Mouse (Mus musculus): ENCODE measurements at regions not wholly inside any gene's neighbourhood (a gene's known extent, or its start where the extent isn't known, plus 50 kb on each side); places are given as distances from the start of the nearest gene placed in this dataset.
A peak's percentile ranks its signal among the peaks of the same experiment; 100 is the strongest.

DNA sequence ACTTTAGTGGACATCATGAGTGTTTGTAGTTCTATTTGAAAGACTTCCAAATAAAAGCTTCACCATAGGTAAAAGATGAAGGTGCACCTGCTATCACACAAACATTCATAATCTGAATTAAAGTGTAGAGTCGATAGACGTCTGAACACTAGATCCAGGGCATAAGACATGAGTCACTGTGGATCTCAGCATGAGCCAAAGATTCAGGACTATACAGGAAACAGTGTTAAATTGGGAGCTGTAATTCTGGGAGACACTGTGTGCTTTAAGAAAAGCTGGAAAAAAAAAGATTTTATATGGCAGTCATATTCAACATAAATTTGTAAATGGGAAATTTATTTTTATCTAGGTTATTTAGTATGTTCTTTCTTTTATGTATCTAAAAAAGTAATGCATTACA lies 160.5 kb downstream of the Pdha2 start:
- no peak for DNase-seq (ENCODE audit: low spot score in 2 of 2)

DNA sequence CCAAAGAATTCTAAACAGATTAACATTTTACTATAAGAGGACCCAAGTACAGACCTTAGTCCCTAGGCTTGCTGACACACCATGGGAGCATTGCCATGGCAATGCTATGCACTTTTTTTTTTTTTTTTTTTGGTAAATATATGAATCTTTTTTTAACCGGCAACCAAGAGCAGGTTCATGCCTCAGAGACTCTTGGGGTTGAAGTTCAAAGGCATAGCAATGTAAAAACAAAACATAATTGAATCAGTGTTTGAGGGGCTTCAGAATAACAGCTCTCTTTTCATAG lies 197.9 kb downstream of the Pdha2 start:
- DNase-seq (ENCODE audit: low spot score in 2 of 2) = no peak

DNA sequence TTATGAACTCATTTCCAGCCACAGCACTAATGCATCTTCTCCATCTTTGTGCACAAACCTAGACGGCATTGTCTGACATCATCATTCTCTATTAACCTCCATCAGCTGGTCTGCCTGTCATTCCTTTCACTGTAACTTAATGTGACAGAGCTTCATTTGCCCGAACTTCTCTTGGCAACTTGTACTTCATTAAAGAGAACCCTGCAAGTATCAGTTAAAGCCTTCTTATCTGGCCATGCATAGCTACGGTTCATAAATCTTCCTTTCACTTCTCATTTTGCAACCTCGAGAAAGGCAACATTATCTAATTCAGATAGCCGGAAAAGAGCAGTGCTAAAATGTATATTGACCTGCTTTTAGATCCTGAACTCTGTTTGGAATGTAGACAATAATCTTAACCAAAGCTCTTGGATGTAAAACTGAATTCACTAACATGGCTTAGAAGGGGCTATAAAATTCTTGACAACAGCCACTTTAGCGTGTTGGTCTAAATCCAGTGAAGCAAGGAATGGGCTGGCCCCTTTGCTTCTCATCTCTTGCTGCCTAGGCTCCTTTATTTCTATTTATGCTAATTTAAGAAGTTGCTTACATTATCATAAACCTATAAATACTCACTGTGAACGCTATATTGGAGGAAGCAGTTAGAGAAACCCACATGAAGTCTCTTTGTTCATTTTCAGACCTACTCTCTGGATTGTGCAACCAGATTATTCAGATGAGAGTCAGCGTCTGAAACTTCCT lies 198.5 kb downstream of the Pdha2 start:
- no peak for DNase-seq (ENCODE audit: low spot score in 2 of 2)

DNA sequence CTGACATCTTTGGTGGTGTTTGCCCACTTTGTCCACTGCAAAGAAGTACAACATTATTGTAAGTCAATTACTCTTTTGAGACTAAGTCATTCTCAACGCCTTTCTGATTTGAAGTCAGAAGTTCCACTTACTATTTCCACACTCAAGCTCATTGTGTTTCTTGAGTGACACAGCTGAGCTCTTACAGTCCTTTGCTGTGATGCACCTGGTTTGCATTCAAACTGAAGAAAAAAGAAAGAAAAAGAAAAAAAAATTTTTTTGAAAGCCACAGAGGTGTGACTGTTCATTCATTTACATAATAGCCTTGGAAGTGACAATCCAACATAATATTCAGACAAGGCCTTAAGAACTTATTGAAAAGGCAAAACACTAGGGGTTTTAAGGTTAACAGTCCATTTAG lies 199.2 kb downstream of the Pdha2 start:
- no peak for DNase-seq (ENCODE audit: low spot score in 2 of 2)

DNA sequence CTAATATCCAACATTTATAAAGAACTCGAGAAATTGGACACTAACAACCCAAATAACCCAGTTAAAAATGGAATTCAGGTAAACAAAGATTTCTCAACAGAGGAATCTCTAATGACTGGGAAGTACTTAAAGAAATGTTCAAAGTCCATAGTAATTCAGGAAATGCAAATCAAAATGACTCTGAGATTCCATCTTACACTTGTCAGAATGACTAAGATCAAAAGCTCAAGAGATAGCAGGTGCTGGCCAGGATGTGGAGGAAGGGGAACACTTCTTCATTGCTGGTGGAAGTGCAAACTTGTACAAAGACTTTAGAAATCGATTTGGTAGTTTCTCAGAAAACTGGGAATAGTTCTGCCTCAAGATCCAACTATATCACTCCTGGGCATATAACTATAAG lies 203.4 kb downstream of the Pdha2 start:
- DNase-seq (ENCODE audit: low spot score in 2 of 2) = no peak

DNA sequence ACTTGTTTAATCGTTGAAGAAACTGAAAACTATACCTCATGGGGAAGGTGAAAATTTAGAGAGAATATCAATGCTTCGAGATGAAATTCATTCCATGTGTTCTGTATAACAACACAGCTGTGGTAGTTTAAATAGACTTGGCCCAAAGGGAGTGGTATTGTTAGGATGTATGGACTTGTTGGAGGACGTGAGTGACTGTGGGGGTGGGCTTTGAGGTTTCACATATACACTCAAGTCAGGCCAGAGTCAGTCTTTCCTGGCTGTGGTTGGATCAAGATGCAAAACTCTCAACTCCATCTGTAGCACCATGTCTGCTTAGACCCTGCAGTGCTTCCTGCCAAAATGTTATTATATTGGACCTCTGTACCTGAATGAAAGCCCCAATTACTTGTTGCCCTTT lies 206.3 kb downstream of the Pdha2 start:
- no peak for DNase-seq (ENCODE audit: low spot score in 2 of 2)

DNA sequence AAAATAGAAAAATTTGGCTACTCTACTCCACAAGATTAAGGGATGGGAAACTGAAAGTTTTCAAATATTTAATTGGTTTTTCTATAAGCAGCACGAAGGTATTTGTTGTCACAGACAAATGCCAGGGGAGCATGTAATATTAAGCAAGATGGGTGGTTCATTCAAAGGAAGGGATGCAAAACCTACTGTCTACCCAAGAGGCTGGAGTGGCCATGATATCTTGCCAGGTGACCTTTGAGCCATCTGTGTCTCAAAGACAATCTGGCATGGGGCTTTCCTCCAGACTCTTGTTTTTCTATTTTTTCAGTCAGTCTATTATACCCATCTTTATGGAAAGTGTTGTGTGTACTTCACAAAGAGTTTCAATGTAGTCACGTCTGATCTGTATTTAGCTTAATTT lies 208.6 kb downstream of the Pdha2 start:
- no peak for DNase-seq (ENCODE audit: low spot score in 2 of 2)

DNA sequence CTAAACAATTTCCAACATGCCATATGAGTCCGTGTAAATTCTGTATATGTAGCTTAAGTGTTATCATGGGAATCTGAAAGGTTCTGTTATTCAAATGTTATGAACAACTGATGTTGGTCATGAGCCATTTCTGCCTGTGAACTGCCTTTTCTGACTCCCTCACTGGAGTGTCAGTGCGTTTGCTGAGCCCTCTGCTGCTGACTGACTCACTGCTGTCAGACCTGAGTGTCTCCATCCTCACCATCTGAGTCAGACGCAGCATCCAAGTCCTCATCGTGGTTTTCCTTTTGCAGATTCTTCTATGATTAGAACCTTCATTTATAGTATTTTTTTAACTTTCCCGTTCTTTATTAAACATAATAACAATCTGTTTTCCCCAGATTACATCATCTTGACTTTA lies 223.9 kb downstream of the Pdha2 start:
- DNase-seq (ENCODE audit: low spot score in 2 of 2) = peak in 1 of 2 experiments; percentile 16

DNA sequence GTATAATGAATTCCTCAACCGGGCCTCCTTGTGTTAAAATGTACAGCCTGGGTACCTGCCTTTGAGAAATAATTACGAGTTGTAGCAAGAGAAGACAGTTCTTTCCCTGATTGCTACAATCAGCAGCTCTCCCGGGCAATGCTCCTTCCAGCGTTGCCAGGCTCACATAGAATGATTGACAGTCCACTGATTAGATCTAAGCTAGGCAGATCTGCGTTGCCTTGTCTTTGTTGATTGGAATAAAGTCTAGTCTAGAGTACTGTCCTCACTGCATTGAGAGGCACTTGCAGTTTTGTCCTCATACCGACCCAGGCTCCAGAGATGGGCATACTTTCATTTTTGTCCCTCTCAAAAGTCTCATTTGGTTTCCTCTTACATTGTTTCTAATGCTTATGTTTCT lies 238.6 kb downstream of the Pdha2 start:
- peak in 1 of 2 experiments; percentile 6 for DNase-seq (ENCODE audit: low spot score in 2 of 2)

DNA sequence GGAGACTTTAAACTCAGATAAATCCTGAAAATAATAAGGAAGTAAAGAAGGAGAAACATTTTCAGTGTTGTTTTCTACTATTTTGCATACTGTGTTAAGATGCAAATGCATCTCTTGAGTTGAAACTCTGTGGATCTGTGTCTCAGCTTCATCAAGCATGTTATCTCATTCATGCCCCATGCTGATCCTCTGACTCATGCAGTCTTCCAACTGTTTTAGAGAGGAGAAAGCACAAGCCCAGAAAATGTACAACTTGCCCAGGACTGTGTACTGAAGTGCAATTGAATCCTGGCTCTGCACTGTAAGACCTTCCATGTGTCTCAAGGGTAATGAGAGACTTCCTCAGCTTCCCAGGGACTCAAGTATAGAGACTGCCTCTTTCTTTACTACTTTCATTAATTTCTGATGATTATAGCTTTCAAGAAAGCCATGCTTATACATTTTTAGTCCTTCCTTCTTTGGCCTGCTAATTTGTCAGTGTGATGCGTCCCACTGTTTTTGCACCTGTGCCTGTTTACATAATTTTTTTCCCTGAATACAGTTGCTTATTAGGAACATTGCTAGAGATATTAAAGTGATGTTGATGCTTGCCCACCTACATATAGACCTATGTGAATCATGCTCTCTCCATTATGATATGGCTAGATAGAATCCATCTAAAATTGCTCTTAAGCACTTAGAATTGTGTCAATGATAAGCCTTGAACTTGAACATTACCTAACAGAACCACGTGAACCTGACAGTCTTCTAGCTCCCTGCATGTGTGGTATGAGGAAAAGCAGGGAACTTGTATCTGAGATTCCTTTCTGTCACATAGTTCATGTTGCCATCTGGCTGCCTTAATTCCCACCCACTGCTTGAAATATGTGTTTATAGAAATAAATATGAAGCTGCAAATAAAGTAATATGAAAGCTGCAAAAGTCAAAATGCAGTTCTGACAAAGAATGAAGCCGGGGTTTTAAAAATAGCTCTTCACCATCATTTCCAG lies 242.0 kb downstream of the Pdha2 start:
- DNase-seq (ENCODE audit: low spot score in 2 of 2) = peak in 1 of 2 experiments; percentile 27

DNA sequence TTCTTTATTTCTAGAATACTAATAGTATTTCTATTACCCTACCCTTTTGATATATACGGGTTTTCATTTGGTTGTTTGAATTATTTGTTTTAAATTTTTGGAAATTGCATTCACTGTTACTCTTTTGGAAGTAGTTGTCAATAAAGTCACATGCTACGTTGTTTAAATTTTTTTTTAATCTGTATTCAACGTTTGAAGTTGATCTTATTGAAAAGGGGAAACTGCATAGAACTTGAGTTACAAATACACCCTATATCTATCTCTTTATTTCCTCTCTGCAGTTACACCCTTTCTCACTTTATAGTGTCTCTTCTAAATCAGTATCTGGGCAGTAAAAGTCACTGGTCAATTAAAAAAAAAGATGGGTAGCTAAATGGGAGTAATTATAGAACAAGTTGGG lies 243.6 kb downstream of the Pdha2 start:
- DNase-seq (ENCODE audit: low spot score in 2 of 2) = no peak

DNA sequence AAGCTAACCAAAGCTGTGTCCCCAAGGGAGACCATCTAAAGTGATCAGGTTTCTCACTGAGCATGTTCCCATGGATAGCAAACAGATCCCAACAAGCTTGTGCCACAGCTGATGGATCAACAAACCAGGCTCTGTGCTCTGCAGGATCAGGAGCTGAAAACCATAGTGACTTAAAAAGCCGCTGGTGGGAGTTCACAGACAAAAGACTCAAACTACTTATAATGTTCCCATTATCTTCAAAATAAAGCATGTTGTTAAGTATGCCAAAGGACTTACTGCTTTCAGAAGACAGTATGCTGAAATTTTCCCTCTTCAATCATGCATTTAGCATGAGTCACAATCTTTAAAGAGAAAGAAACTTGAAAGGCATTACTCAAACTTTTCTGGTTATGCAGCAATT lies 254.5 kb downstream of the Pdha2 start:
- no peak for DNase-seq (ENCODE audit: low spot score in 2 of 2)

DNA sequence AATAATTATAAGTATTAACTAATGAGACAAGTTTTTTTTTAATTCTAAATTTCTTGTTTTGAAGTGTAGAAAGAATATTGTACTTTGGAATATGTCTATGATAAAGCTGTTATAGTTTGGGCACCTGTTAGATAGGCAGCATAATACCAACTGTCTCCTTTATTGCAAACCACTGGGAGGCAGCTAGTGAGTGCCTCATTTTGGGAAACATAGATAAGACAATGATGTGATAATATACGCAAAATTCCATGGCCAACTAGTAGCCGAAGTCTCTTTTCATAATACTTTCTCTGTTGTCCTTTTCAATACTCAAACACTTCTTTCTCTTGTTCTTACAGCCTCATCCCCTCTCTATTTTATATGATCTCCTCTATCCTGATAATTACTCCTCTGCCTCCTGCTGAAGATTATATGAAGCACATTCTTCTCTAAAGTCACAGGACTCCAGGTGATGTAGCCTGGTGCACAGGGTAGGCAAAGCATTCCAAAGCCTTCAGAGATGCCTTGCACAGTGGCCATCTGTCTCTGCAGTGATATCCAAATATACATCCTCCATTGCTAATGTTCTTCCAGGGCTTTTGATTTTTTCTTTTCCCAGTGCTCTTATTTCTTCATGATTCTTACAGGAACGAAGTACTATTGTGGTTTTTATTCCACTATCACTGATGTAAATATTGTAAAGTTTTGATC lies 259.9 kb downstream of the Pdha2 start:
- no peak for DNase-seq (ENCODE audit: low spot score in 2 of 2)

DNA sequence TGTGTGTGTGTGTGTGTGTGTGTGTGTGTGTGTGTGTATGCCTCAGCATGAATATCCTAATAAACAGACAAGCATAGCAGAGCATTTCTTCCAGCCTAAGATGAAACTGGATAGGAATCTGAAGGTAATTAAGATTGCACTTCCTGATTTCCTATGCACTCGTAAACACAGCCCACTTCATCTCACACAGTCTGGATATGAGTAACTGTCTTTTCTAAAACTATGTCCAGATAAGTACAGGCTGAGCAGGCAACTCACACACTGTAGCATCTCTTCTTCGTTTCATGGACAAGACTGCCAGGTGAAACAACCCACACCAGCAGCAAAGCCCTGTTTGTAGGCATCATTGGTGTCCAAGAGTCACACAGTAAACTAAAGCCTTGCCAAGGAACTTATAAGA lies 261.1 kb downstream of the Pdha2 start:
- DNase-seq (ENCODE audit: low spot score in 2 of 2) = no peak

DNA sequence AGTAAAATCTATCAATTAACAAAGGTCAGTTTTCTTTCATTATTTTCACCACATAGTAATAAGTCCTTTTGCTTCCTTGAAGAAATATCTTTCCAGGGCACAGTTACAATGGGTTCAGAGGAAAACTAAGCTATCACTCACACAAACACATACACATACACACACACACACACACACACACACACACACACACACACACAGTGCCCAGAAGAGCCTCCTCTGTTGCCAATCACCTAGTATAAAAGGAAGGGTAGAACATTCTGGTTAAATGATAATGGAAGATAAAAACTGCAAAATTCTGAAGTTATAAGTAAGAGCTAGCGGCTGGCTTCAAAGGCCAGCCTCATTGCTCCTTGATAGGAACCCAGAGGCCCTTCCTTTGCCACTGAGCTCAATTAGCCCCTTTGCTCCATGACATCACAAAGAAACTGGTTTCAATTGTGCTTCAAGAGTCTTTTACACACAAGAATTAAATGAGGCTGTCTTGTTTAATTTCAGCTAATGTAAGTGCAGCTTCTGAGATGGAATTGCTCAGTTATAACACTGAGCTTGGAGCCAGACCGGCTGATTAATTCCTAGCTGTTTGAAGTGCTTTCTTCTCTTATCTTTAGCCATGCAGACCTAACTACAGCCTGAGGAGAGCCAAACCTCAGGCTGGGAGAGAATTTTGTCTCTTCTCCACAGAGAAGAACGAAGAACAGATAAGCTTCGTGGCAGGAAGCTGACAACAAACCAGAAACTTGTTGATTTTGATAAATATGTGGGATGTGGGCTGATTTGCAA lies 262.1 kb downstream of the Pdha2 start:
- no peak for DNase-seq (ENCODE audit: low spot score in 2 of 2)

DNA sequence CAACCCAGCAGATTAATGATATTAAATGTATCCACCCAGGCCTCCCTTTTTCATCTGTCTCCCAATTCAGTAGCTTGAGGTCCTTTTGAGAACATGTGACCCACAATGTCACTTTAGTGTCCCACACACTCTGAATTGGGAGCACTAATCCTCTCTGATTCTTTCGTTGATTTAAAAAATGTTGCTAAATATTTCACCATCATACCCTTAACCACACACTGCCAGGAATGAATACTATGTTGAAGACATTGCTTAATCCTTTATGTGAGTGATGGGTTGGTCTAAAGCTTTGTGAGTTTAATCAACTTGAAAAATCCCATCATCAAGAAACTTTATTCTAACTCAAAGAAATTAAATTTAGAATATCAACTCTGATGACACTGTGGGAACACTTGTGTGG lies 269.7 kb downstream of the Pdha2 start:
- DNase-seq (ENCODE audit: low spot score in 2 of 2) = no peak

DNA sequence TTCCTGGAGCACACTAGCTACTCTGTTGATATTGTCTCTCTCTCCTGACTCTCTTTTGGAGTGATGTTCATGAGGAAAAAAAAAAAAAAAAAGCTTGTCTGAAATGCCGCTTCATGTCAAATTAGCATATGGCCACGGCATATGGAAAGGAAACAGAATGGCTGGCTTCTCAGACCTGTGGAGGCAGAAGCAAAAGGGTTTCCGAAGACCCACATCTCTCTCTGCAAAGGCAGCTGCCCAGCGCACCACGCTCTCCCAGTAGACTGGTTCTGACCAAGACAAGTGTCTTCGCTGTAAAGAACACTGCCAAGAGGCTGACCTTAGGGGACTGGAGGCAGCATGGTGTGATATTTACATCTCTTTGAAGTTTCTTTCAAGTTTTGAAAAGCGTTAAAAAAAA lies 270.3 kb downstream of the Pdha2 start:
- DNase-seq (ENCODE audit: low spot score in 2 of 2) = no peak

DNA sequence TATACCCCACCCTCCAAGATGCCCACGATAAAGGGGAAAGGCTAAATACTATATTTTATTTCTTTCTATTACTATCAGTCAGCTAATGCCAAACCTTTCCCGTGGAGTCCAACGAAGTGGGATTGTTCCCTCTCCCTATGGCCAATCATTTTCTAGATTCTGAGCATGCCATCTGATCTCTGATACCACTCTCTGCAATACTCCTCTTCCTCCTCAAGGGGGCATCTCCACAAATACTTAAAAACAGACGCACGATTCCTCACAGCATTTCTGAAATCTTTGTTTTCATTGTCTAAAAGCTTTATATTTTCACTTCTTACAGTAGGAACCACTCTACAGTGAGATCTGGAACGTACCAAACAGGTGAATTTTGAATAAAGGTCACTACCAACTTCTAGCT lies 270.8 kb downstream of the Pdha2 start:
- DNase-seq (ENCODE audit: low spot score in 2 of 2) = no peak

DNA sequence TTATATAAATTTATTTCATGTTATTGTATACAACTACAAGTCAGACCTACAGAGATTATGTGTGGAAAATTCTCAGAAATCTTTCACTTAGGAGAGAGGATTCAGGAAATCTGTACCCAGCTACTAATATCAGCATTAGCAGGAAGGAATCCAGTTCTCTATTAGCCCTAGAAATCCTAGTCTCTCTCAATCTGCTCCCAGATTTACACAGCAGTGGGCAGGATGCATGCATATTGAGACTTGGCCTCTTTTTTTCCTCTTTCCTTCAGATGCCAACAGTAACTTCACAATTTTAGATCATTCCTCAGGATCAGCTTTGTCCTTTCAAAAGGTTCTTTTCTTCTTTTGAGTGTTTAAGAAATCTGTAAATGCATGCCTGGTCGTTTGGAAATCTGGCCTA lies 279.0 kb downstream of the Pdha2 start:
- DNase-seq (ENCODE audit: low spot score in 2 of 2) = no peak

DNA sequence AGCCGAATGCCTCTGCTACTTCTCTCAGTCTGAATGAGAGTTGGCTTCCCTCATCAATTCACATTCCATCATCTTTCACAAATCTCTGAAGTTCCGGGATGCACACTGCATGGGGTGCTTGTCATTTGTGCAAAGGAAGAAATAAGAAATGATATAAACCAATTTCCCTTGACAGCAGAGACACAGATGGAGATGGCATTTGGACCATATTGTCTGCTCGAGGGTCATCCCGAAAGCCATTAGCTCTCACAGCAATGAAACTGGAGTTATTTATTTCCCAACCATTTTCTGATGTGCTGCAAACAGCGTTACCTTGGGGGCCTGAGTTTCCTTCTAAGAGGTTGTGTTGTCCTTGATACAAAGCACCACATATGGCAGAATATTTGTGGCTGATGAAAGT lies 285.5 kb downstream of the Pdha2 start:
- no peak for DNase-seq (ENCODE audit: low spot score in 2 of 2)

DNA sequence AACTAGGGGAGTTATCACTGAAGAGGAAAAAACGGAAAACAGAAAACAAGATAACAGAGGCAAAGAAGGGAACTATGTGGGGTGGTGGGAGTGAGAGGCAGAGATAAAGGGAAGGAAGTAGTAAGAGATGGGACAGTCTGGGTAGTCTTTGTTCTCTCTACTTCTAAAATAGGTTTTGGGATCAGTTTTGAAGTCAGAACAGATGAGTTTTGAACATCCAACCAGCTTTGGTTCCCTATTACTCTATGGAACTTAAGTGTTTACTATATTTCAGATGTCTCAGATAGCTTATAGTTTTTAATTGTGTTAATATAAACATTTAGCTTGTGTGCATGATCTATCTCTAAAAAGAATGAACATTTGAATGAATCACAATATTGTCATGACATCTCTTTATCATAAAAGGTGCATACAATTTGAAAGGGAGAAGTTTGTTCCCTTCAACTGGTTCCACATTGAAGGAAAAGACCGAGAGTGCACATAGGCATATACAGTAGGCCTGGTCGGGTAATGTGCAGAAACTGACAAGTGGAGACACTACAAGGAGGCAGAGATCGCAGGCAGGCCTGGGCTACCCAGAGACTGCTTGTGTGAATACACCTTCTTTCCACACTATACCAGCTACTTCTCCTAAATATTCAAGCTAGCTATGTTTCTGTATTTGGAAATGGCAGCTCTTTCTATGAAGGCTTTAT lies 335.8 kb downstream of the Pdha2 start:
- DNase-seq (ENCODE audit: low spot score in 2 of 2) = no peak
